Mouse (Mus musculus): ENCODE measurements at regions not wholly inside any gene's neighbourhood (a gene's known extent, or its start where the extent isn't known, plus 50 kb on each side); places are given as distances from the start of the nearest gene placed in this dataset.

DNA sequence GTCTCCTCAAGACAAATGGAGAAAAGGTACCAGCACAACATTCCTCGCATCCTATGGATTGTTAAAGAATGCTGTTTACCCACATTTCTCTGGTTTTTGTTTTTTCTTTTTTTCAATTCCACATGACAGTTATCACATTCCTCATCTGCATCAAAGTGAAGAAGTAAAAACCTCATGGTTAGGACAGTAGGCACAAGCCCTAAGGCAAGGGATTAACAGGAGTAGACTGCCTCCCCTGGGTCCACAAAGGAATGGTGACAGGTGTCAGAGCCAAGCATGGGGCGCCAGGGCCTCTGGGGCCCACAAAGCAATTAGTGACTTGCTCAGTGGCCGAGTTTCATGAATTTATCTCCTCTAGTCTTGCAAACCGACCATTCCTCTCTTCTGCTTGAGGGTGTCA lies 166.9 kb upstream of the Serp2 start:
- no peak overlapping the region for H3K4me3 ChIP-seq (replicated peaks; ENCODE audit: low read length)
- H3K36me3 ChIP-seq (ENCODE audit: insufficient read depth, low read length), result no peaks in the 10 kb centered on the region
- TF ChIP-seq POU5F1 (IDR thresholded peaks at IDR 0.05; ENCODE audit: borderline replicate concordance, low read length) (no peak), NANOG (IDR thresholded peaks at IDR 0.05; ENCODE audit: borderline replicate concordance, low read length) (no peak), CTCF (conservative IDR thresholded peaks at IDR 0.05; ENCODE audit: low read length) (no peak)
- 0 out of 2 replicates have a peak, but pooled peaks cover 5% of the 10 kb centered on the region for H3K4me1 ChIP-seq (replicated peaks; ENCODE audit: low read depth, low read length)
- peaks cover 5% of the 10 kb centered on the region; the same call in 1 of the 2 replicates for H3K27me3 ChIP-seq (ENCODE audit: insufficient read depth, low read length)
- peaks cover 3% of the 10 kb centered on the region; the same call in 1 of the 2 replicates for H3K9me3 ChIP-seq (ENCODE audit: low read length)

DNA sequence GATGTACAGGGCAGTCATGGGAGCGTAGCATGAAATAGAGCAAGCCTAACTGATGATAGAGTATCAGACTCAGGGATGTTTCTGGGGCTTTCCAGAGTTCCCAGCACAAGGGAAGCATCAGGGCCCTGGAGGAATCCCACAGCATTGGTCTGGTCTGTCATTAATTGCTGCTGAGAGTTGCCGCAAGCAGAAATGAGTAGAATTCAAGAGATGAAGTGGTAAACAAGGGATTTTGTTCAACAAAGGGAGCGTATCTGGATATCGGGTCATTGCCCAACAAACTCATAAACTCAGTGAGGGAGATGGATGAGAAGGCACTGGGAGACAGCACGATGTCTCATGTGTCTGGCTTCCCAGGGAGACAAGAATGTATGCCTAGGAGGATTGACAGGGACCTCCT lies 165.6 kb upstream of the Serp2 start:
- Histone ChIP-seq H3K9me3 (ENCODE audit: low read length) (peaks cover 3% of the 10 kb centered on the region; the same call in 1 of the 2 replicates), H3K27me3 (ENCODE audit: insufficient read depth, low read length) (peaks cover 5% of the 10 kb centered on the region; the same call in 1 of the 2 replicates), H3K36me3 (ENCODE audit: insufficient read depth, low read length) (no peaks in the 10 kb centered on the region), H3K4me3 (replicated peaks; ENCODE audit: low read length) (no peak overlapping the region), H3K4me1 (replicated peaks; ENCODE audit: low read depth, low read length) (0 out of 2 replicates have a peak, but pooled peaks cover 5% of the 10 kb centered on the region)
- TF ChIP-seq POU5F1 (IDR thresholded peaks at IDR 0.05; ENCODE audit: borderline replicate concordance, low read length) (no peak), NANOG (IDR thresholded peaks at IDR 0.05; ENCODE audit: borderline replicate concordance, low read length) (no peak), CTCF (conservative IDR thresholded peaks at IDR 0.05; ENCODE audit: low read length) (no peak)

GRCm38 (mm10) chr14:76721751-76722150 lies 165.1 kb upstream of the Serp2 start:
- H3K27me3 ChIP-seq (ENCODE audit: insufficient read depth, low read length), result peaks cover 5% of the 10 kb centered on the region; the same call in 1 of the 2 replicates
- H3K4me1 ChIP-seq (replicated peaks; ENCODE audit: low read depth, low read length), result 0 out of 2 replicates have a peak, but pooled peaks cover 5% of the 10 kb centered on the region
- no peaks in the 10 kb centered on the region for H3K36me3 ChIP-seq (ENCODE audit: insufficient read depth, low read length)
- H3K9me3 ChIP-seq (ENCODE audit: low read length), result peaks cover under 1% of the 10 kb centered on the region; the same call in 1 of the 2 replicates
- TF ChIP-seq CTCF (conservative IDR thresholded peaks at IDR 0.05; ENCODE audit: low read length) (no peak), NANOG (IDR thresholded peaks at IDR 0.05; ENCODE audit: borderline replicate concordance, low read length) (no peak)
- no peak overlapping the region for H3K4me3 ChIP-seq (replicated peaks; ENCODE audit: low read length)

DNA sequence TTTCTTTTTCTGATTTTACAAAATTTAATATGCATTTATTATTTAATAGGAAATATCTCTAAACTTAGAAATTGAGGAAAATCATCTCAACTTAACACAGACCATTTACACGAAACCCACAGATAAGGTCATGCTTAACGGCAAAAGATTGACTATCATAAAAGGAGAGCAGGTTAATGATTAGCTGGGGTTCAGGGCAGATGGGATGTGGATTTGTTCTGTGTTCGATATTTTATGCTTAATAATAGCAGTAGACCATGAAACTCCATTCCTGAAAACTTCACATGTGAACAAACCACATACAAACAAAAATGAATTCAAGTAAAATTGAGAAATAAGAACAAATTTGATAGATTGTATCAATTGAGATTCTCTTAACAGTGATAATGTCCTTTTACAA lies 160.4 kb upstream of the Serp2 start:
- TF ChIP-seq POU5F1 (IDR thresholded peaks at IDR 0.05; ENCODE audit: borderline replicate concordance, low read length) (no peak), NANOG (IDR thresholded peaks at IDR 0.05; ENCODE audit: borderline replicate concordance, low read length) (no peak)

DNA sequence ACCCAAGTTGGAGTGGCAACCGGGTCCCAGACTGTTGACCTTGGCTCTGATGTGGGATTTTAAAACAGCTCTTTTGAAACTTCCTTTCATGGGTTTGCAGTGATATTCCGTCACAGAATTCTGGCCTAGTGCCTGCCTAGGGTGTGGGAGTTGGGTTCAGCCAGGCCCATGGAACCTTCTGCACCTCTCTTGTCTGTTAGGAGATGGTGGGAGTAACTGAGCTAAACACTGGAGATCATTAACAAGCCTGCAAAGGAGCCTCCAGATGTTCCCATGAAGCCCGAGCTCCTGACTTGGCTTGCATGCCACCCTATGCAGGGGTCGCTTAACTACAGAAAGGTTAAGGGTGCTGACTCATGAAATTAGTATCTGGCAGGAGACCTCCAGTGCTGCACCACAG lies 158.0 kb upstream of the Serp2 start:
- H3K9me3 ChIP-seq (ENCODE audit: low read length), result no peaks in the 10 kb centered on the region
- no peak overlapping the region for H3K4me3 ChIP-seq (replicated peaks; ENCODE audit: low read length)
- H3K36me3 ChIP-seq (ENCODE audit: insufficient read depth, low read length), result no peaks in the 10 kb centered on the region
- 0 out of 2 replicates have a peak, but pooled peaks cover 4% of the 10 kb centered on the region for H3K27me3 ChIP-seq (ENCODE audit: insufficient read depth, low read length)
- no peak for TF ChIP-seq POU5F1 (IDR thresholded peaks at IDR 0.05; ENCODE audit: borderline replicate concordance, low read length)
- no peak for TF ChIP-seq CTCF (conservative IDR thresholded peaks at IDR 0.05; ENCODE audit: low read length)
- no peak for TF ChIP-seq NANOG (IDR thresholded peaks at IDR 0.05; ENCODE audit: borderline replicate concordance, low read length)
- no peaks in the 10 kb centered on the region for H3K4me1 ChIP-seq (replicated peaks; ENCODE audit: low read depth, low read length)

More for the DNA sequence above, 160.4 kb upstream of the Serp2 start:
- Histone ChIP-seq H3K27me3 (ENCODE audit: insufficient read depth, low read length) (0 out of 2 replicates have a peak, but pooled peaks cover 4% of the 10 kb centered on the region), H3K4me1 (replicated peaks; ENCODE audit: low read depth, low read length) (no peaks in the 10 kb centered on the region), H3K9me3 (ENCODE audit: low read length) (no peaks in the 10 kb centered on the region; the same call in 1 of the 2 replicates), H3K4me3 (replicated peaks; ENCODE audit: low read length) (no peak overlapping the region), H3K36me3 (ENCODE audit: insufficient read depth, low read length) (no peaks in the 10 kb centered on the region)

GRCm38 (mm10) chr14:76713946-76714345 lies 157.3 kb upstream of the Serp2 start:
- TF ChIP-seq POU5F1 (IDR thresholded peaks at IDR 0.05; ENCODE audit: borderline replicate concordance, low read length) (no peak), NANOG (IDR thresholded peaks at IDR 0.05; ENCODE audit: borderline replicate concordance, low read length) (no peak), CTCF (conservative IDR thresholded peaks at IDR 0.05; ENCODE audit: low read length) (no peak)
- no peaks in the 10 kb centered on the region for H3K9me3 ChIP-seq (ENCODE audit: low read length)
- H3K36me3 ChIP-seq (ENCODE audit: insufficient read depth, low read length), result no peaks in the 10 kb centered on the region
- H3K27me3 ChIP-seq (ENCODE audit: insufficient read depth, low read length), result 0 out of 2 replicates have a peak, but pooled peaks cover 4% of the 10 kb centered on the region
- H3K4me1 ChIP-seq (replicated peaks; ENCODE audit: low read depth, low read length), result no peaks in the 10 kb centered on the region; the same call in 1 of the 2 replicates
- no peak overlapping the region for H3K4me3 ChIP-seq (replicated peaks; ENCODE audit: low read length)

DNA sequence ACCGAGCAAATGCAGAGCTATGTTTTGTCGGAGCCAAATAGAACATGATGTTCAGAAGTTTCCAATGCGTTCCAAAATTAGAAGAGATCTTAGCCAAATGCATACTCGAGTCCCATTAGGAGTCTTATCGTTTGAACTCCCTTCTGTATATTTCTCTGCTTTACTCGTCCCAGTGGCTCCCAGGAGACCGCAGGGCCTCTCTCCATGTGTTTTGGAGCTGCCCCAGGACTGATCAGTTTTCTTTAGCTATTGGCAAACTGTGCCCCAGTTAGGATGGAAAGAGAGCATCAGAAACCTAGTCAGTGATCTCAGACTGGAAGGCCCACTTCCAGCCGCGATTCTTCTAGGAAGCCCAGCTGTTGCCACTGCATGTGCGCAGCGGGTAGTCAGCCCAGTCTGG lies 152.0 kb upstream of the Serp2 start:
- Histone ChIP-seq H3K36me3 (ENCODE audit: insufficient read depth, low read length) (no peaks in the 10 kb centered on the region), H3K27me3 (ENCODE audit: insufficient read depth, low read length) (peaks cover 6% of the 10 kb centered on the region), H3K9me3 (ENCODE audit: low read length) (no peaks in the 10 kb centered on the region), H3K4me1 (replicated peaks; ENCODE audit: low read depth, low read length) (no peaks in the 10 kb centered on the region; the same call in 1 of the 2 replicates), H3K4me3 (replicated peaks; ENCODE audit: low read length) (no peak overlapping the region)
- TF ChIP-seq POU5F1 (IDR thresholded peaks at IDR 0.05; ENCODE audit: borderline replicate concordance, low read length) (no peak), NANOG (IDR thresholded peaks at IDR 0.05; ENCODE audit: borderline replicate concordance, low read length) (no peak), CTCF (conservative IDR thresholded peaks at IDR 0.05; ENCODE audit: low read length) (no peak)

DNA sequence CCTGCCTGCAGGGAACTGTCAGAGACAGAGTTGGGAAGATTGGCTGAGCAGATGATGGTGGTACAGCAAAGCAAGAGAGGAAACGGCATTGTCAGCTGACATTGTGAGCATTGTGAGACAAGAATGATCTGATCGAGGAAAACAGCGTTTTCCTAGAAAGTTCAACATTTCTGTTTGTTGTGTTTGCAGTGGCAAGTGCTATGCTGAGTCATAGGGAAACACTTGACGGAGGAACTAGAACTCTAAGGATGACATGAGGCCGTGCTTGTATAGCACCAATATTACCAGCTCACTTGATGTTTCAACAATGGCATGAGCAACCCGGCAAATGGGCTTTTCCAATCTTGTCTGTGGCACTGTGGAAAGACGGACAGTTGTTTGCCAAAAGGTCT lies 146.7 kb upstream of the Serp2 start:
- Histone ChIP-seq H3K9me3 (ENCODE audit: low read length) (no peaks in the 10 kb centered on the region), H3K27me3 (ENCODE audit: insufficient read depth, low read length) (peaks cover 20% of the 10 kb centered on the region), H3K4me1 (replicated peaks; ENCODE audit: low read depth, low read length) (peaks cover 20% of the 10 kb centered on the region), H3K4me3 (replicated peaks; ENCODE audit: low read length) (no peak overlapping the region), H3K36me3 (ENCODE audit: insufficient read depth, low read length) (no peaks in the 10 kb centered on the region)
- TF ChIP-seq POU5F1 (IDR thresholded peaks at IDR 0.05; ENCODE audit: borderline replicate concordance, low read length) (no peak), NANOG (IDR thresholded peaks at IDR 0.05; ENCODE audit: borderline replicate concordance, low read length) (no peak), CTCF (conservative IDR thresholded peaks at IDR 0.05; ENCODE audit: low read length) (no peak)

Data from E14TG2a.4 (cell line).